Mouse (Mus musculus) embryonic facial prominence, embryonic 11.5 days (tissue): ENCODE data around the gene Tex12. TPM values are rescaled to one million over a fixed set of nuclear protein-coding genes. Genes with fewer than 3 reads are reported as not detected.
A peak's percentile ranks its signal among the peaks of the same experiment; 100 is the strongest.

Source experiments
- ATAC-seq: fragments of 200-750 bp; cut with Nextera tagmentation; replicated peaks from 2 replicates; pipeline ENCODE4 v1.8.0; 2017; ENCODE audit warnings: low read depth; ENCODE audit not compliant: insufficient number of reproducible peaks, low FRiP score, low TSS enrichment
- DNase-seq: peaks from one replicate; pipeline ENCODE4 v3.0.0-alpha.2; 2015; ENCODE audit warnings: low spot score
- H3K27ac ChIP-seq: fragments of 300-500 bp; sonication (generic); replicated peaks from 2 replicates; pipeline ENCODE4 v1.5.1; 2014; ENCODE audit warnings: mild to moderate bottlenecking, low read depth, low read length, control low read depth
- H3K27me3 ChIP-seq: fragments of 300-500 bp; sonication (generic); 2 replicates; pipeline ENCODE4 v1.6.1; 2014; ENCODE audit warnings: mild to moderate bottlenecking, low read length, moderate library complexity, mixed read lengths; ENCODE audit not compliant: control insufficient read depth, insufficient read depth
- H3K36me3 ChIP-seq: fragments of 300-500 bp; sonication (generic); replicated peaks from 2 replicates; pipeline ENCODE4 v1.6.1; 2014; ENCODE audit warnings: low read depth, mild to moderate bottlenecking, low read length, moderate library complexity, mixed read lengths; ENCODE audit not compliant: control insufficient read depth, insufficient read depth
- H3K4me1 ChIP-seq: fragments of 300-500 bp; sonication (generic); 2 replicates; pipeline ENCODE4 v1.6.1; 2014; ENCODE audit warnings: low read length, mixed read lengths; ENCODE audit not compliant: control insufficient read depth, insufficient read depth
- H3K4me2 ChIP-seq: fragments of 300-500 bp; sonication (generic); 2 replicates; pipeline ENCODE4 v1.6.1; 2014; ENCODE audit warnings: low read depth, mild to moderate bottlenecking, control low read depth, low read length, moderate library complexity
- H3K4me3 ChIP-seq: fragments of 300-500 bp; sonication (generic); 2 replicates; pipeline ENCODE4 v1.5.1; 2014; ENCODE audit warnings: low read depth, low read length, control low read depth
- H3K9ac ChIP-seq: fragments of 300-500 bp; sonication (generic); replicated peaks from 2 replicates; pipeline ENCODE4 v1.6.1; 2014; ENCODE audit warnings: mild to moderate bottlenecking, control low read depth, low read length
- H3K9me3 ChIP-seq: fragments of 300-500 bp; sonication (generic); replicated peaks from 2 replicates; pipeline ENCODE4 v1.6.1; 2016; ENCODE audit warnings: mild to moderate bottlenecking, low read length, inconsistent platforms, mixed read lengths; ENCODE audit not compliant: control insufficient read depth
- WGBS: fragments of 180-500 bp; shearing (Covaris S2); extraction: QIAGEN DNeasy Blood & Tissue Kit; methylation state at CpG from one replicate; pipeline ENCODE4 v1.1.7; 2014; 5-methylcytosine and 5-hydroxymethylcytosine counted together
- polyA plus RNA-seq: library from polyadenylated mRNA; unstranded; fragments of >200 nt; fragmentation: Nextera tagmentation; extraction: Ambion mirVana; gene quantifications from 2 replicates; pipeline ENCODE4 v1.2.1, GENCODE M21; 2014

Tex12 gene
- polyA plus RNA-seq, result not detected in 2 replicates

GRCm38 (mm10) chr9:50561145-50561917 lies at the start of gene Tex12:
TSS of gene Tex12 (minus strand) at chr9:50561325.
- no peak for DNase-seq
- WGBS, result 84% methylated on average over 38 of the region's 38 CpGs
- Histone ChIP-seq H3K9me3 (no peaks in the 10 kb centered on the region), H3K36me3 (no peaks in the 10 kb centered on the region), H3K4me3 (no peak within 1 kb of the TSS), H3K27me3 (no peaks in the 10 kb centered on the region), H3K27ac (no peak within 1 kb of the TSS), H3K4me2 (no peak within 1 kb of the TSS), H3K4me1 (no peaks in the 10 kb centered on the region), H3K9ac (no peak within 1 kb of the TSS)
- no peak for ATAC-seq

- Histone ChIP-seq H3K4me1 (peaks cover 3% of the 10 kb centered on the region; the same call in 1 of the 2 replicates), H3K9ac (peak overlapping the region; percentile 85), H3K9me3 (no peaks in the 10 kb centered on the region), H3K4me3 (peak overlapping the region; percentile 87), H3K36me3 (no peaks in the 10 kb centered on the region; the same call in none of the 2 replicates), H3K27ac (peak overlapping the region; percentile 70), H3K4me2 (peak overlapping the region; percentile 64), H3K27me3 (no peaks in the 10 kb centered on the region)
- ATAC-seq (no peak), DNase-seq (peak; percentile 1)
- WGBS, result 5% methylated on average over 6 of the region's 6 CpGs
These were observed 43.2 kb upstream of the Tex12 start for GRCm38 (mm10) chr9:50604338-50604737.

- peak overlapping the region; percentile 85 for H3K9ac ChIP-seq
- no peak for DNase-seq
- no peaks in the 10 kb centered on the region for H3K27me3 ChIP-seq
- H3K4me1 ChIP-seq, result peaks cover 3% of the 10 kb centered on the region; the same call in 1 of the 2 replicates
- WGBS, result under 1% methylated on average over 24 of the region's 24 CpGs
- no peaks in the 10 kb centered on the region for H3K9me3 ChIP-seq
- peak; percentile 84 for ATAC-seq
- H3K4me3 ChIP-seq, result peak overlapping the region; percentile 87
- H3K4me2 ChIP-seq, result peak overlapping the region; percentile 64
- H3K36me3 ChIP-seq, result no peaks in the 10 kb centered on the region; the same call in none of the 2 replicates
- peak overlapping the region; percentile 70 for H3K27ac ChIP-seq
These were observed 42.8 kb upstream of the Tex12 start for GRCm38 (mm10) chr9:50603998-50604324.

GRCm38 (mm10) chr9:50603189-50603997 lies 42.3 kb upstream of the Tex12 start, which contains the start of the genes Sdhd and Timm8b:
TSS of gene Sdhd (minus strand) at chr9:50603812.
TSS of gene Timm8b (plus strand) at chr9:50603910.
- peak within 1 kb of the TSS; percentile 64 for H3K4me2 ChIP-seq
- peaks cover 3% of the 10 kb centered on the region for H3K36me3 ChIP-seq
- H3K27ac ChIP-seq, result peak within 1 kb of the TSS; percentile 70
- WGBS, result under 1% methylated on average over 48 of the region's 48 CpGs
- H3K9me3 ChIP-seq, result no peaks in the 10 kb centered on the region
- H3K4me1 ChIP-seq, result peaks cover 3% of the 10 kb centered on the region; the same call in 1 of the 2 replicates
- peak; percentile 96 for ATAC-seq
- peak within 1 kb of the TSS; percentile 85 for H3K9ac ChIP-seq
- H3K27me3 ChIP-seq, result no peaks in the 10 kb centered on the region
- H3K4me3 ChIP-seq, result peak within 1 kb of the TSS; percentile 87
- peak; percentile 98 for DNase-seq

GRCm38 (mm10) chr9:50602055-50602845 lies 41.1 kb upstream of the Tex12 start:
- no peak for ATAC-seq
- no peak for DNase-seq
- H3K4me2 ChIP-seq, result peak overlapping the region; percentile 60
- no peak overlapping the region for H3K27ac ChIP-seq
- H3K9me3 ChIP-seq, result no peaks in the 10 kb centered on the region
- 85% methylated on average over 7 of the region's 7 CpGs for WGBS
- H3K36me3 ChIP-seq, result peaks cover 3% of the 10 kb centered on the region
- H3K4me1 ChIP-seq, result peaks cover 3% of the 10 kb centered on the region; the same call in 1 of the 2 replicates
- H3K9ac ChIP-seq, result 0 out of 2 replicates have a peak overlapping the region, but pooled peaks have one; percentile 2
- no peaks in the 10 kb centered on the region for H3K27me3 ChIP-seq
- H3K4me3 ChIP-seq, result peak overlapping the region; percentile 87

- no peak overlapping the region for H3K4me3 ChIP-seq
- DNase-seq (no peak), ATAC-seq (no peak)
- WGBS, result 93% methylated on average over 6 of the region's 6 CpGs
- H3K4me2 ChIP-seq, result no peak overlapping the region
- H3K27ac ChIP-seq, result no peak overlapping the region
- peaks cover 7% of the 10 kb centered on the region for H3K36me3 ChIP-seq
- H3K9ac ChIP-seq, result no peak overlapping the region
- peaks cover 3% of the 10 kb centered on the region; the same call in 1 of the 2 replicates for H3K4me1 ChIP-seq
- no peaks in the 10 kb centered on the region for H3K27me3 ChIP-seq
- H3K9me3 ChIP-seq, result no peaks in the 10 kb centered on the region
These were observed 40.4 kb upstream of the Tex12 start for GRCm38 (mm10) chr9:50601536-50601935.

- H3K36me3 ChIP-seq, result peaks cover 9% of the 10 kb centered on the region
- H3K4me3 ChIP-seq, result no peak overlapping the region
- H3K27me3 ChIP-seq, result no peaks in the 10 kb centered on the region
- H3K9ac ChIP-seq, result no peak overlapping the region
- WGBS, result 91% methylated on average over 8 of the region's 8 CpGs
- no peak overlapping the region for H3K4me2 ChIP-seq
- DNase-seq, result no peak
- no peak overlapping the region for H3K27ac ChIP-seq
- no peaks in the 10 kb centered on the region; the same call in 1 of the 2 replicates for H3K4me1 ChIP-seq
- no peaks in the 10 kb centered on the region for H3K9me3 ChIP-seq
- ATAC-seq, result no peak
These were observed 35.8 kb upstream of the Tex12 start for GRCm38 (mm10) chr9:50596973-50597372.
